ENCODE assay signal across 8 mouse cellular contexts in the genomic region with DNA sequence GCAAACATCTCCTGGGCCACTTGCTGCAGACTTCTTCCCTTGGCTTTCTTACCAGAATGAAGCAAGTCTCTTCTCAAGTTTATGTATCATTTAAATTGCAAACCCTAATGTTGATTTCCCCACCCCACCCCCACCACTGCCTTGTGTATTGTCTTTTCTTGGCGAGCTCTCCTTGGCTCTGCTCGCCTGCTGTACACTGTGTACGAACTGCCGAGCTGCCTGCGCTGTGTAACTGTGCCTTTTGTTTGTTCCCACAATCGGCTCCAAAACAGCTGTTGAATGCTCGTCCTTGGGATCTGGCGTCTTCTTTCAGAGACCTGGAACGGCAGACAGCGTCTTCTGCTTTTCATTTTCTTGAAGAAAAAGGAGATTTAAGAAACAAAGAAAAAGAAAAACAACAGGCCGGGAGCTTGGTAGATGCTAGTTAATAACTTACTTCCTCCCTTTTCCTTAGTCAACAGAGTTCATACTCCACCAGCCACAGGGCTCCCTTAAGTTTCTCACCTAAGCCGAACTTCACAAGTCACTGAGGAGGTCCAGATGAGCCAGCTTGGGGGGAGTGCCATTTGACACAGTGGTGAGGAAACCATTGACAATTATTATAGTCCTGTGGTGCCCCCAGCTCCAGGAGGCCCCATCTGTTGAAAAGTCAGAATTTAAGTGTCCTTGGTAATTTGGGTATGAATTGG. TPM values are rescaled to one million over a fixed set of nuclear protein-coding genes. Genes with fewer than 3 reads are reported as not detected.
DNase-seq lines count a peak whose midpoint lies in the region; ATAC-seq lines count a peak whose summit lies in the region.

No protein-coding gene starts in this region.

- H3K4me2 ChIP-seq in hindbrain, embryonic 12.5 days (replicated peaks): 0 out of 2 replicates have a peak overlapping the region, but pooled peaks have one; percentile 17
- H3K4me2 ChIP-seq in neural tube, embryonic 14.5 days (ENCODE audit: low read depth, low read length): no peak overlapping the region; the same call in 1 of the 2 replicates

- 32% methylated on average over 12 of the region's 12 CpGs for WGBS in hindbrain, embryonic 12.5 days
- WGBS in neural tube, embryonic 14.5 days: 21% methylated on average over 12 of the region's 12 CpGs

- H3K4me1 ChIP-seq in hindbrain, embryonic 12.5 days: no peaks in the 10 kb centered on the region
- no peaks in the 10 kb centered on the region for H3K4me1 ChIP-seq in neural tube, embryonic 14.5 days (ENCODE audit: control insufficient read depth, insufficient read depth, low read length)

- H3K36me3 ChIP-seq in hindbrain, embryonic 12.5 days: no peaks in the 10 kb centered on the region
- no peaks in the 10 kb centered on the region for H3K36me3 ChIP-seq in neural tube, embryonic 14.5 days (ENCODE audit: control insufficient read depth, insufficient read depth, low read length)

- DNase-seq in adrenal gland, postnatal 10 days: peak; percentile 6
- DNase-seq in adrenal gland, postnatal 25 days: no peak
- peak; percentile 11 for DNase-seq in fibroblast of lung, adult 2 months (ENCODE audit: low read depth)
- DNase-seq in layer of hippocampus, adult 8-10 months (ENCODE audit: low spot score in 2 of 2): peak; percentile 5 to 26
- no peak for DNase-seq in thymus, postnatal 4 days
- no peak for DNase-seq in frontal cortex, postnatal 14 days (ENCODE audit: low spot score in 2 of 2)

- H3K9me3 ChIP-seq in hindbrain, embryonic 12.5 days (replicated peaks): no peaks in the 10 kb centered on the region
- no peaks in the 10 kb centered on the region for H3K9me3 ChIP-seq in neural tube, embryonic 14.5 days (ENCODE audit: control insufficient read depth, low read length)

- peaks cover 59% of the 10 kb centered on the region for H3K27me3 ChIP-seq in hindbrain, embryonic 12.5 days
- peaks cover 3% of the 10 kb centered on the region; the same call in 1 of the 2 replicates for H3K27me3 ChIP-seq in neural tube, embryonic 14.5 days (ENCODE audit: control insufficient read depth, insufficient read depth, low read length)

- peak; percentile 69; the same call in 1 of the 2 replicates for ATAC-seq in hindbrain, embryonic 12.5 days (ENCODE audit: low FRiP score)
- ATAC-seq in neural tube, embryonic 14.5 days (ENCODE audit: low read depth): peak; percentile 56; the same call in 1 of the 2 replicates

- H3K4me3 ChIP-seq in hindbrain, embryonic 12.5 days: no peak overlapping the region
- no peak overlapping the region for H3K4me3 ChIP-seq in neural tube, embryonic 14.5 days (ENCODE audit: low read depth, low read length)

- no peak overlapping the region for H3K27ac ChIP-seq in hindbrain, embryonic 12.5 days
- no peak overlapping the region for H3K27ac ChIP-seq in neural tube, embryonic 14.5 days (ENCODE audit: low read depth, low read length)

- no peak overlapping the region for H3K9ac ChIP-seq in hindbrain, embryonic 12.5 days
- no peak overlapping the region for H3K9ac ChIP-seq in neural tube, embryonic 14.5 days (replicated peaks; ENCODE audit: low read depth, low read length)

RNA-seq across cellular contexts. Expression of a gene that starts 44.2 kb away (rescaled TPM):
- total RNA-seq in adrenal gland, postnatal 10 days (2021): not detected
- total RNA-seq in adrenal gland, postnatal 25 days (2021): not detected in 2 replicates
- not detected in 2 replicates for polyA plus RNA-seq in hindbrain, embryonic 12.5 days (2016; fragmentation: Nextera tagmentation; extraction: Ambion mirVana)
- total RNA-seq in layer of hippocampus, adult 8-10 months (2022): not detected
- not detected in 2 replicates for polyA plus RNA-seq in neural tube, embryonic 14.5 days (2014; fragmentation: Nextera tagmentation; extraction: Ambion mirVana)

Comparison
In these comparisons a context has a peak if more than half of its experiments do, and no peak if none do; other contexts are left out.
1. DNase-seq: peak in adrenal gland, postnatal 10 days (single experiment), fibroblast of lung, adult 2 months (single experiment) and layer of hippocampus, adult 8-10 months (2 of 2); none in adrenal gland, postnatal 25 days (single experiment), thymus, postnatal 4 days (single experiment) and frontal cortex, postnatal 14 days (0 of 2).